Mouse (Mus musculus) embryo, embryonic 10 days (tissue): ENCODE data around the gene Celf5.

Experiments
- DNase-seq: peaks from one replicate; pipeline ENCODE4 v3.0.0-alpha.2; 2015; ENCODE audit warnings: low spot score

The Celf5 gene

DNA sequence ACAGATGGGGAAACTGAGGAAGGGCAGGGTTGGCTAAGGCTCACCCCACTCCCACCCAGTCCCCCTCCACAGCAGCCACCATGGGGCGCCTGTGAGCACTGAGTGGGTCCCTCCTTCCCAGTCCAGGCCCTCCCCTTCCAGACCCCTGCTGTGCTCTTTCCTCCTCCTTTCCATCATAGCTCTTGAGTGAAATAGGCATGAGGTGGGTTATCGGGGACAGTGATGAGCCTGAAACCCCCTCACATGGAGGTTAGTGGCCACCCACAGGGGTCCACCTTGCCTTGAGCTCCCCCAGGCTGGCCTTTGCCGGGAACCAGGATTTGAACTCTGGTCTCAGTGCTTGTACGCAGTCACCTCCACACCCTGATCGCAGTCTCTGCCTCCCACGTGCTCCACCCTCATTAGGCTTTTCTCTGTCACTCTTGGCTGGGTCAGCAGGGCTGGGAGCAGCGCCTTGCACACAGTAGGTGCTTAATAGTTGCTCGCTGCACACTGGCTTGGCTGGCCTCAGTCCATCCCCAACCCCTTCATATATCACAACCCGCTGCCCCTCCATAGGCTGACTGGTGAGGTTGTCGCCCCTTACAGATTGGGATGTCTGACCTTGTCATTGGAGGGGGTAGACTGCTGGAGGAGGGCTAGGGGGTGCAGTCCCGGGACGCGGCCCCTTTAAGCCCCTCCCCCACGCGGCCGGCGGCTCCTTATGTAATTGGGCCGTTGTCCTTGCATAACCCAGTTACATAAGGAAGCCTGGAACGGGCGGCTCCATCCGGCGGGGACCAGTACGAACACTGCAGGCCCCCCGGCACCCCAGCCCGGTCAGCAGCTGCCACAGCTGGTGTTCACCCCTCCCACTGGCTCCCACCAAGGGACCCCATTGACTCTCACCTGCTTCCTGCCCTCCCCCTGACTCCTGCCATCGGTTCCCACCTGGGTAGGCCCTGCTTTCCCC is 68.9 kb downstream of the Celf5 start:
- no peak for DNase-seq

DNA sequence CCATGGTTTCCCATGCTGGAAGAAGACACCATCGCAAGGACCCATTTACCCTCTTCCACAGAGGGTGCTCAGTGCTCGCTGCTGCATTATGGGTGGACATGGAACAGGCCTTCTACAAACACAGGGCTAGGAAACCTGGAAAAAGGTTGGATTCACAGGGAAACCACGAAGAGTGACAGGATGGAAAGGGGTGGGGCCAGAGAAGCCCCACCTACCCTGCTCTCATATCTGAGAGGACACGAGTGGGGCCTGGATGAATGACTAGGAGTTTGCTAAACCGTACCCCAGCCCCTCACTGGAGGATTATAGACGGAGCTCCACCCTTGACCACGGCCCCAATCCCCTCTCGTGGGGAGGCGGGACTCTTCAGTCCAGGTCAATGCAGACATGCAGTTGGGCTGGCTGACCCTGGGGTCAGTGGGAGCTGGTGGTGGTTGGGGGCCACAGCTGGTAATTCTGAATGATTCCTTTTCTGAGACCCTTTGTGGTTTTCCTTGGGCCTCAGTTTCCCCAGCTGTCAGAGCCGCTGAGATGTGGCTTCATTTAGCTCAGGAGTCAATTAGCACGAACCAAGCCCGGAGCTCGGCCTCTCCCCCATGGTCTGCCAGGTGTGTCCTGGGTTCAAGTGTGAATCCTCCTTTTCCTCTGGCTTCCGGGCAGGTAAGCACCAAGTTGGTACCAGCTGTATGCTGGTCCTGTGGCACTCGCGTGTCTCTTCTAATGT is 69.8 kb downstream of the Celf5 start:
- DNase-seq, result no peak

DNA sequence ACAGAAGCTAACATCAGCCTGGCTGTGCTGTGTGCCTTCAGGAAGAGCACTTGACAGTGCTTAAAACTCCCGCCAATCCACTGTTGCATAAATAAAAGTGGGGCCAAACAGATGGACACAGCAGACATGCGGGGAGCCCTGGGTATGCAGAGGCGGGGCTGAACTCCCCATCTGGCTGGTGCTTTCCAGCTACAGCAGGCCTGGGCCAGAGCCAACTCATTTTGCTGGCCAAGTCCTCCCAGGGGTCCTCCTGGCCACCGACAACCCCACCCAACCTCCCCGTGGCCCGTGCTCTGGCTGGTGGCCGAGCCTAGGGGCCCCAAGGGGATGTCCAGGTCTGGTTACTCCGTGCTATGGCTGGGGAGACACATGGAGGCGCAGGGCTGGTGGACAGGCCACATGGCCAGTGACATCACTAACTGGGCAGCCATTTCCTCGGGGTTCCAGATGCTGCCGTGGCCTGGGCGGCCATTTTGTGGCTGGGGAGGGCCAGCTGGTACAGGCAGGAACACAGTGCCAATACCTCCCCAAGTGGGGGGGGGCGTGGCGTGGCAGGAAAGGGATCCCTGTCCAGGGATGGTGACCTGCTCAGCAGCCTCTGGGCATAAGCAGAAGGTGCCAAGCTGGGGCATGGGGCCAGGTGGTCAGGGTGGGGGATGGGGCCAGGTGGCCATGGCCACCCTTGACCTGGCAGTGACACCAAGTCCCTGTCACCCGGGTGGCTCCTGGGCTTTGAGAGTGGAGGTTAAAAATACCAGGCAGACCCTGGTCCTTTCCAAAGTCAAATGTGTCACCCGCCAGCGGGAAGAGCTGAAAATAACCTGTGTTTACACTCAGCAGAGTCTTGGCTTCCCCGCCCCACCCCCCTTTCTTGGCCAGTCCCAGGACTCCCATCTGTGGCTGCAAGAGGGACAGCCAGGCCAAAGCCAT is 70.8 kb downstream of the Celf5 start:
- DNase-seq, result no peak

DNA sequence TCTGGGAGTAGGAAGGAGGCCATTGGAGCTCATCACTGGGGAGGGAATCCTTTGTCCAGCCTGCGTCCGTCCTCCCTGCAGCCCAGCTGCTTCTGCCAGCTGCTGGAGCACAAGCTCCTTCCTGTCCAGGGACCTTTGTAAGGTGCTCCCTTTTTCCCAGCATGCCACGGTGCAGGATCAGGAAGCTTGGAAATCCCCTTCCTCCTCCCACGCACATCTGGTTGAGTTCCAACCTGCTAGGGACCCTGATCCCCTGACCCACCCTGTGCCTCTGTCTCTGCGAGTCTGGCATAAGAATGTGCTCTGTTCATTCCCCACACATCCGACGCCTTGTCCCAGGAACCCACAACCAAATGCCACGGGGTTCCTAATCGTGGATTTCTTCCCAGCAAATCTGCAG is 71.5 kb downstream of the Celf5 start:
- no peak for DNase-seq

DNA sequence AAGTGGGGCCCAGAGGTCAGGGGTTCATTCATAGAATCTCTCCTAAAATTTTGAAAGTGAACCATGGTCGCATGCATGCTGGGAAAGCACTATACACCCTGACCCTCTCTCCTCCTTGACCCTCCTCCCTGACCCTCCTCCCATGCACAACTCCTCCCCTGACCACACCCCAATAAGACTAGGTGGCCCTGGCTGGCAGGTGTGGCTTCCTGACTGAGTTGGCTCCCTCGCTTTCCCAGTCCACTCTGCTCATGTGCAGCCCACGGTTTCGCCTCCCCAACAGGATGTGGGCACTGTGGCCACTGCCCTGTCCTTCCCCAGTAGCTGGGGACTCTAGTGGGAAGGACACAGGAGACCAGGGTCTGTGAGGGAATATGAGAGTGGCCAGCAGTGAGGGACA is 72.2 kb downstream of the Celf5 start:
- DNase-seq, result no peak

DNA sequence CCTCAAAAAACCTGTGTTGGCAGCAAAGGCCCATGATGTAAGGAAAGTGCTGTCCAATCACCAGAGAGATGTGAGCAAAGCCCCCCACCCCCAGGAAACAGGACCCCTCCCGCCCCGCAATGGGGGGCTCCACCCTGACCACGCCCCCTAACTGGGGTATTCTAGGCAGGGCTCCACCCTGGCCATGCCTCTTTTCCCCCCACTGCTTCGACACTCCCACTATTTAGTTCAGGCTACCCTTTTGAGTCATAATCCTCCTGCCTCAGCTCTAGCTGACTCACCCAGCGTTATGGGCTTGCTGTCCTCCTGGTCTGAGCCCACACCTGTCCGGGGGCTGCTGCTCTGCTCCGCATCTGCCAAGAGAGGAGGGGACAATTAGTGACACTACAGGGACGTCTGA is 73.2 kb downstream of the Celf5 start:
- DNase-seq, result peak; percentile 48
